Mouse (Mus musculus) heart, adult 11 months (tissue): ENCODE results near the gene Slitrk6.

Experiments
- DNase-seq: peaks from one replicate; pipeline ENCODE4 v3.0.0; 2022

Slitrk6 gene

GRCm38 (mm10) chr14:110754484-110755307, at the start of gene Slitrk6:
Slitrk6 (minus strand) TSS chr14:110755149.
- DNase-seq = peak; percentile 19

- no peak for DNase-seq
Observed at GRCm38 (mm10) chr14:110777546-110777945, 22.6 kb upstream of the Slitrk6 start.

- no peak for DNase-seq
Observed at GRCm38 (mm10) chr14:110770694-110771093, 15.7 kb upstream of the Slitrk6 start.

GRCm38 (mm10) chr14:110762588-110763220, 7.8 kb upstream of the Slitrk6 start:
- DNase-seq = no peak

- no peak for DNase-seq
Observed at GRCm38 (mm10) chr14:110760909-110761308, 6.0 kb upstream of the Slitrk6 start.

GRCm38 (mm10) chr14:110755308-110755650, 330 bp upstream of the Slitrk6 start:
- DNase-seq = no peak

- no peak for DNase-seq
Observed at GRCm38 (mm10) chr14:110739861-110740260, 15.1 kb downstream of the Slitrk6 start.

GRCm38 (mm10) chr14:110739368-110739767, 15.6 kb downstream of the Slitrk6 start:
- no peak for DNase-seq

- DNase-seq = peak; percentile 25
Observed at GRCm38 (mm10) chr14:110728344-110728910, 26.5 kb downstream of the Slitrk6 start.

- DNase-seq = no peak
Observed at GRCm38 (mm10) chr14:110724026-110724576, 30.8 kb downstream of the Slitrk6 start.
